Mouse (Mus musculus) embryonic facial prominence, embryonic 12.5 days (tissue): ENCODE data around the gene Tas2r118. TPM values are rescaled to one million over a fixed set of nuclear protein-coding genes. Genes with fewer than 3 reads are reported as not detected.

Experiments used
- polyA plus RNA-seq: library from polyadenylated mRNA; unstranded; fragments of >200 nt; fragmentation: Nextera tagmentation; extraction: Ambion mirVana; gene quantifications from 2 replicates; pipeline ENCODE4 v1.2.1, GENCODE M21; 2016

Gene Tas2r118
- polyA plus RNA-seq, 1 experiment from 2014 or later = not detected

Other genes starting within 250 kb of the Tas2r118 start
- gene Cadps2, start 130.6 kb downstream of the Tas2r118 start, polyA plus RNA-seq = 4.3 and 4.6 TPM in 2 replicates
- gene Slc13a1, start 198.0 kb upstream of the Tas2r118 start, polyA plus RNA-seq = 0.06 and 0.18 TPM in 2 replicates